Mouse (Mus musculus) olfactory bulb, adult 2 months (tissue): ENCODE results near the gene Itgax. TPM values are rescaled to one million over a fixed set of nuclear protein-coding genes. Genes with fewer than 3 reads are reported as not detected.
"Not testable (repeated sequence)": the region's sequence is repeated elsewhere in the genome, so short reads cannot be mapped to it uniquely, and the experiment has no call there.

ENCODE experiments used
- H3K27ac ChIP-seq: fragments of 200-500 bp; 2 replicates; pipeline ENCODE4 v1.5.1; 2012; ENCODE audit warnings: low read depth, low read length; ENCODE audit not compliant: insufficient read depth
- H3K4me1 ChIP-seq: fragments of 200-500 bp; 2 replicates; pipeline ENCODE4 v1.6.1; 2012; ENCODE audit warnings: low read length; ENCODE audit not compliant: control insufficient read depth, insufficient read depth
- H3K4me3 ChIP-seq: fragments of 200-500 bp; 2 replicates; pipeline ENCODE4 v1.5.1; 2012; ENCODE audit warnings: mild to moderate bottlenecking, low read depth, low read length, moderate library complexity; ENCODE audit not compliant: insufficient read depth
- CTCF ChIP-seq: fragments of 200-500 bp; IDR thresholded peaks from 2 replicates; pipeline ENCODE4 v1.5.1; 2012; ENCODE audit warnings: low read depth, mild to moderate bottlenecking, low read length, moderate library complexity; ENCODE audit not compliant: insufficient read depth
- POLR2A ChIP-seq: fragments of 200-500 bp; IDR thresholded peaks from 2 replicates; pipeline ENCODE4 v1.6.1; 2012; ENCODE audit warnings: mild to moderate bottlenecking, low read depth, low read length, moderate library complexity; ENCODE audit not compliant: insufficient read depth
- whole genome bisulfite sequencing: fragments of 180-500 bp; shearing (Covaris S2); methylation state at CpG from one replicate; pipeline ENCODE4 v1.1.7; 2018; 5-methylcytosine and 5-hydroxymethylcytosine counted together
- polyA plus RNA-seq: library from polyadenylated mRNA; stranded (reverse); fragments of >200 nt; gene quantifications from 2 replicates; pipeline ENCODE4 v1.2.4, GENCODE M21; 2012; ENCODE audit warnings: low replicate concordance; ENCODE audit not compliant: missing spikeins, insufficient read depth, insufficient read length

Itgax gene
- polyA plus RNA-seq, 1 experiment, result not detected

- no peak for TF ChIP-seq CTCF
- no peak for TF ChIP-seq POLR2A
- WGBS, result 95% methylated on average over 21 of the region's 21 CpGs
Observed at GRCm38 (mm10) chr7:128154076-128154475, 24.7 kb downstream of the Itgax start, which contains the start of gene Itgad. Itgad (plus strand) TSS chr7:128154376.

DNA sequence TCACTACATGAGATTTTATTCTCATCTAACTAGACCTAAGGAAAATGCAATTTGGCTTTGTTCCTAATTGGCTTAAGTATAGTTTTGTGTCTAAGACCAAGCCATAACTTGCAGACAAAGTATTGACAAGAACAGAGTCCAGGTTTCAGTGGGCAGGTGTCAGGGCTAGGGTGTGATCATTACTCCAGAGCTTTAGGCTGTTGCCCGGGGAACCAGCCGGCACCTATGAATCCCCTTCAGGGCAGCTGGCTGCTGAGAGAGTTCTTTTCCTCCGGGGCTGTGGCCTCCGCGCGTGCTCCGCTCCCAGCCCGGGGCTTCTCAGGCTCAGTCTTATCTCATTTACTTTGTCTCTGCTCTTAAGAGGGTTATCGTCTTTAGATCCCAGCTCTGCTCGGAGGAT lies 25.6 kb downstream of the Itgax start:
- H3K4me1 ChIP-seq, result no peaks in the 10 kb centered on the region
- TF ChIP-seq CTCF, result no peak
- no peak for TF ChIP-seq POLR2A
- WGBS, result 75% methylated on average over 10 of the region's 10 CpGs

More at GRCm38 (mm10) chr7:128154076-128154475, 24.7 kb downstream of the Itgax start, which contains the start of gene Itgad:
- no peak within 1 kb of the TSS for H3K4me3 ChIP-seq
- H3K27ac ChIP-seq, result no peak within 1 kb of the TSS
- H3K4me1 ChIP-seq, result no peaks in the 10 kb centered on the region

GRCm38 (mm10) chr7:128158688-128159354 lies 29.5 kb downstream of the Itgax start:
- H3K4me1 ChIP-seq, H3K4me3 ChIP-seq, H3K27ac ChIP-seq: not testable (repeated sequence)
- WGBS, result 77% methylated on average over 8 of the region's 8 CpGs

More for the DNA sequence above, 25.6 kb downstream of the Itgax start:
- H3K27ac ChIP-seq, result no peak overlapping the region
- H3K4me3 ChIP-seq, result no peak overlapping the region

DNA sequence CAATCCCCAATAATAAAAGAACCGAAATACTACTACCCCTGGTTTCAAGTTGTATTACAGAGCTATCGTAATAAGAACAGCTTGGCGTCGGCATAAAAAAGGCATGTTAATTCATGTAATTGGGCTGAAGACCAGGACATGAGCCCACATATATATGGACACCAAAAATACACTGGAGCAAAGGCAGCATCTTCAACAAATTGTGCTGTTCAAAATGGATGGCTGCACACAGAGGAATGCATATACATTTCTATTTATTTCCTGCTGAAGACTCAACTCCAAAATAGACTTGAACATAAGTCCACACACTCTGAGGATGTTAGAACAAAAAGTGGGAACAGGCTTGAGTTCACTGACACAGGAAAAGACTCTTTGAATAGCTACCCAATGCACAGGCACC lies 34.7 kb downstream of the Itgax start:
- H3K27ac ChIP-seq, result no peak overlapping the region
- no peaks in the 10 kb centered on the region for H3K4me1 ChIP-seq
- TF ChIP-seq POLR2A (no peak), CTCF (no peak)
- WGBS, result 95% methylated on average over 4 of the region's 4 CpGs
- H3K4me3 ChIP-seq, result no peak overlapping the region

DNA sequence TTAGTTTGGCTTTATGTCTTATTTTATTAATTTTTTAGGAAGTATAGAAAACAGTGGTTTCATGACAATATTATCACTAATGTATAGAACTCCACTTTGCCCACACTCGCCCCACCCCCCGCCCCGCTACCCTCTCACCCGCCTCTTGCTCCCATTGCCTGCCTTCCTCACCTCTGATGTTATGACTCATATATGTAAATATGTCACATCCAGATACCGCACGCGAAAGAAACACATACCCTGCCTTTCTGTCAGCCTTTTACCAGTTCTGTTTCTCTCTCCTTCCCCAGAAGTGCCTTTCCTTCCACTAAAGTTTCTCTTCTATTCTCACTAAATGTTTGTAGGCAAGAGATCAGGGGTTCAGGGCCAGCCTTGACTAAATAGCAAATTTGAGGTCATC lies 37.0 kb downstream of the Itgax start:
- WGBS, result 90% methylated on average over 7 of the region's 7 CpGs
- TF ChIP-seq CTCF (no peak), POLR2A (no peak)
- Histone ChIP-seq H3K4me3 (no peak overlapping the region), H3K27ac (no peak overlapping the region), H3K4me1 (no peaks in the 10 kb centered on the region)

DNA sequence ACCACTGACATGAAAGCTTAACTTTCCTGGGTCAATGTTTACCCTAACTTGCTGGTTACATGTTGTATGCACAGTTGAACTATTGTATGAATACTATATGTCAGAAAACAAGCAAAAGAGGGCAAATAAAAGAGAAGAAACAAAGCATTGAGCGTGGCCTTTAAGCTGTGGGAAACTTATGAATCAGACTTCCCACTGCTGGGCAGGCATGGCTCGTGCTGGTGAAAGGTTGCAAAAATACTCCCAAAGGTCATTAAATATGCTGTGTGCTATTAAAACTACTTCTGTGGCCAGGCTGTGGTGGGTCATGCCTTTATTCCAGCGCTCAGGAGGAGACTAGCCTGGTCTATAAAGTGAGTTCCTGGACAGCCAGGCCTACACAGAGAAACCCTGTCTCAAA lies 40.6 kb downstream of the Itgax start:
- Histone ChIP-seq H3K4me1 (no peaks in the 10 kb centered on the region), H3K4me3 (no peak overlapping the region), H3K27ac (no peak overlapping the region)
- TF ChIP-seq POLR2A, result no peak
- WGBS, result 64% methylated on average over 3 of the region's 3 CpGs

- Histone ChIP-seq H3K27ac (no peak overlapping the region), H3K4me1 (no peaks in the 10 kb centered on the region), H3K4me3 (no peak overlapping the region)
- TF ChIP-seq POLR2A, result no peak
- TF ChIP-seq CTCF, result no peak
- WGBS, result 45% methylated on average over 2 of the region's 2 CpGs
Observed at GRCm38 (mm10) chr7:128178385-128178784, 49.0 kb downstream of the Itgax start.

DNA sequence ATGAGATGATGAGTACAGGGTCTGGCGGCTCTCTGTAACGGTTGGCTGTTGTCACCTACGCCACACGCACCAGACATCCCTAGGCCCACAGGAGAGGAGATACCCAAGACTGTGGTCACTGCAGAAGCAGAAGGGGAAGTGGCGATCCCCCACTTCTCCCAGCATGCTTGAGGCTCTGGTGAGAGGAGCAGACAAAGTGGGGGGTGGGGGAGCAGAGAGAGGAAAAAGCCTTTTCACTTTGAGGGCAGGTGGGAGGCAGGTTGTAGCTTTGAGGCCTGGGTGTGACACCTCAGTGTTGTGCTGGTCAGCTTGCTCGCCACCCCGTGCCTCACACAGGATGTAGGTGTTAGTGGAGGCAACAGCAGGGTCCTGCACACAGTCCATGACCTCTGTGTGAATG lies 50.8 kb downstream of the Itgax start:
- WGBS, result 85% methylated on average over 7 of the region's 7 CpGs
- no peak for TF ChIP-seq POLR2A
- no peak for TF ChIP-seq CTCF
- Histone ChIP-seq H3K27ac (no peak overlapping the region), H3K4me1 (no peaks in the 10 kb centered on the region), H3K4me3 (no peak overlapping the region)

DNA sequence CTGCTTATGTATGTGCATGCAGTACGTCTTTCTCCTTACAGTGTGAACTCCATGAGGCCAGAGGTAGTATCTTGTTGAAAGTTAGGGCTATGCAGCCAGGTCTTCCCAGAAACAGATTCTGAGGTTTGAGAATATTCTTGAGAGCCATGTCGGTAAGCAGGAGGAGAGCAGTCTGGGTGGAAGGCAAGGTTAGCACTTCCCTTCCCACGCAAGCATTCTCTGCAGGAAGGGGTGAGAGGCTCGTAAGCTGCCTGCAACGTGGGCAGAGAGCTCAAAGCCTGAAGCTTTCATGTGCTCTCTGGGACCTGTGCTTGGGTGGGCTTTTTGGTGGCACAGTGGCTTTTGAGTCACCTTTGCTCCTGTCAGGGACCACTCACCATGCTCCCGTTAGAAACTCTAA lies 51.2 kb downstream of the Itgax start:
- no peaks in the 10 kb centered on the region for H3K4me1 ChIP-seq
- 69% methylated on average over 6 of the region's 6 CpGs for WGBS
- H3K4me3 ChIP-seq, result no peak overlapping the region
- TF ChIP-seq CTCF, result no peak
- TF ChIP-seq POLR2A, result no peak
- H3K27ac ChIP-seq, result no peak overlapping the region

- WGBS, result 94% methylated on average over 10 of the region's 10 CpGs
- H3K4me3 ChIP-seq, result no peak overlapping the region
- no peak for TF ChIP-seq CTCF
- TF ChIP-seq POLR2A, result no peak
- H3K27ac ChIP-seq, result no peak overlapping the region
- H3K4me1 ChIP-seq, result no peaks in the 10 kb centered on the region
Observed at GRCm38 (mm10) chr7:128181691-128182090, 52.3 kb downstream of the Itgax start.

Other genes with a start within 250 kb of the Itgax start
- not detected in 2 replicates for gene Prss53, start 238.6 kb upstream of the Itgax start, polyA plus RNA-seq
- not detected in 2 replicates for gene Gm21974, start 234.1 kb upstream of the Itgax start, polyA plus RNA-seq
- gene Vkorc1, start 233.9 kb upstream of the Itgax start, polyA plus RNA-seq, result not detected in 2 replicates
- gene Bckdk, start 225.5 kb upstream of the Itgax start, polyA plus RNA-seq, result not detected in 2 replicates
- not detected in 2 replicates for gene Kat8, start 217.0 kb upstream of the Itgax start, polyA plus RNA-seq
- not detected in 2 replicates for gene Prss8, start 199.4 kb upstream of the Itgax start, polyA plus RNA-seq
- not detected in 2 replicates for gene Prss36, start 182.8 kb upstream of the Itgax start, polyA plus RNA-seq
- gene Fus, start 162.1 kb upstream of the Itgax start, polyA plus RNA-seq, result 1,012 and 1,678 TPM in 2 replicates
- gene Pycard, start 135.7 kb upstream of the Itgax start, polyA plus RNA-seq, result 340 TPM in 1 of 2 replicates, not detected in the other
- gene Trim72, start 125.6 kb upstream of the Itgax start, polyA plus RNA-seq, result not detected in 2 replicates
- not detected in 2 replicates for gene Itgam, start 66.9 kb upstream of the Itgax start, polyA plus RNA-seq
- not detected in 2 replicates for gene Gm49368, start 66.9 kb upstream of the Itgax start, polyA plus RNA-seq
- not detected in 2 replicates for gene Itgad, start 24.8 kb downstream of the Itgax start, polyA plus RNA-seq
- gene Cox6a2, start 76.8 kb downstream of the Itgax start, polyA plus RNA-seq, result not detected in 2 replicates
- not detected in 2 replicates for gene Armc5, start 107.8 kb downstream of the Itgax start, polyA plus RNA-seq
- gene 9130023H24Rik, start 108.5 kb downstream of the Itgax start, polyA plus RNA-seq, result not detected in 2 replicates
- not detected in 2 replicates for gene Tgfb1i1, start 117.3 kb downstream of the Itgax start, polyA plus RNA-seq
- gene Slc5a2, start 136.1 kb downstream of the Itgax start, polyA plus RNA-seq, result not detected in 2 replicates
- gene BC017158, start 168.6 kb downstream of the Itgax start, polyA plus RNA-seq, result not detected in 2 replicates